Mouse (Mus musculus) forebrain, embryonic 12.5 days (tissue): Measurements from ENCODE around the gene Slc4a5. TPM values are rescaled to one million over a fixed set of nuclear protein-coding genes. Genes with fewer than 3 reads are reported as not detected.

ENCODE experiments used
- ATAC-seq: fragments of 200-750 bp; cut with Nextera tagmentation; 2 replicates; pipeline ENCODE4 v1.8.0; 2017; ENCODE audit warnings: moderate TSS enrichment; ENCODE audit not compliant: low FRiP score
- H3K27ac ChIP-seq: fragments of 300-500 bp; sonication (generic); 2 replicates; pipeline ENCODE4 v1.5.1; 2016; ENCODE audit warnings: mild to moderate bottlenecking
- H3K27me3 ChIP-seq: fragments of 300-500 bp; sonication (generic); 2 replicates; pipeline ENCODE4 v1.6.1; 2016; ENCODE audit warnings: mild to moderate bottlenecking
- H3K36me3 ChIP-seq: fragments of 300-500 bp; sonication (generic); replicated peaks from 2 replicates; pipeline ENCODE4 v1.6.1; 2016; ENCODE audit warnings: mild to moderate bottlenecking
- H3K4me1 ChIP-seq: fragments of 300-500 bp; sonication (generic); 2 replicates; pipeline ENCODE4 v1.6.1; 2016
- H3K4me2 ChIP-seq: fragments of 300-500 bp; sonication (generic); 2 replicates; pipeline ENCODE4 v1.6.1; 2016; ENCODE audit warnings: mild to moderate bottlenecking, moderate library complexity
- H3K4me3 ChIP-seq: fragments of 300-500 bp; sonication (generic); replicated peaks from 2 replicates; pipeline ENCODE4 v1.5.1; 2016; ENCODE audit warnings: mild to moderate bottlenecking
- H3K9ac ChIP-seq: fragments of 300-500 bp; sonication (generic); 2 replicates; pipeline ENCODE4 v1.6.1; 2016; ENCODE audit warnings: mild to moderate bottlenecking
- H3K9me3 ChIP-seq: fragments of 300-500 bp; sonication (generic); 2 replicates; pipeline ENCODE4 v1.6.1; 2016
- WGBS: fragments of 180-500 bp; shearing (Covaris S2); methylation state at CpG from one replicate; pipeline ENCODE4 v1.1.7; 2016; 5-methylcytosine and 5-hydroxymethylcytosine counted together
- polyA plus RNA-seq: library from polyadenylated mRNA; unstranded; fragments of >200 nt; fragmentation: Nextera tagmentation; extraction: Ambion mirVana; gene quantifications from 2 replicates; pipeline ENCODE4 v1.2.1, GENCODE M21; 2016

The Slc4a5 gene
- polyA plus RNA-seq, 1 experiment from 2014 or later = 0.24 TPM

DNA sequence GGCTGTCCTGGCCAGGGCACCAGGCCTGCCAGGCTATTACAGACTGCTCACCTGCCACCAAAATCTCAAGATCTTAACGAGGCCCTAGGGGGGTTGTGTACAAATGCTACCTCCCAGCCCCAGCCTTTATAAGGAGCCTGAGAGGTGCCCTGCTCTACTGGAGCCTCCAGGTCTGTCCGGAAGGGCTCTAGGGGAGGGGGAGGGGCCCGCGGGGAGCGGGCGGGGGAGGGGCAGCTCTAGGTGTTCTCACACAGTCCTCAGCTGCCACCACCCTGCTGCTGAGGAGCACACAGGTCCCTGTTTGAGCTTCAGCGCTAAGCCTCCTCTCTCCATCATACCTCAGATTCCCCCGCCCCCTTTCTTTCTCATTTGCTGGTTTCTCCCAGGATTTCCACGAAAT is 17.5 kb downstream of the Slc4a5 start:
- no peaks in the 10 kb centered on the region for H3K36me3 ChIP-seq
- peak overlapping the region; percentile 2; the same call in 1 of the 2 replicates for H3K4me3 ChIP-seq
- H3K4me1 ChIP-seq = peaks cover 19% of the 10 kb centered on the region
- peak; percentile 30; the same call in 1 of the 2 replicates for ATAC-seq
- under 1% methylated on average over 9 of the region's 9 CpGs for WGBS
- peak overlapping the region; percentile 38 for H3K4me2 ChIP-seq
- no peak overlapping the region for H3K27ac ChIP-seq
- H3K9ac ChIP-seq = no peak overlapping the region
- H3K9me3 ChIP-seq = no peaks in the 10 kb centered on the region
- H3K27me3 ChIP-seq = peaks cover 86% of the 10 kb centered on the region

- no peak overlapping the region for H3K4me2 ChIP-seq
- H3K27ac ChIP-seq = no peak overlapping the region
- no peaks in the 10 kb centered on the region for H3K4me1 ChIP-seq
- peaks cover 22% of the 10 kb centered on the region for H3K27me3 ChIP-seq
- 30% methylated on average over 10 of the region's 10 CpGs for WGBS
- H3K4me3 ChIP-seq = no peak overlapping the region
- H3K36me3 ChIP-seq = no peaks in the 10 kb centered on the region
- H3K9me3 ChIP-seq = no peaks in the 10 kb centered on the region
- no peak for ATAC-seq
- no peak overlapping the region for H3K9ac ChIP-seq
Measured at GRCm38 (mm10) chr6:83244422-83245061, 24.9 kb downstream of the Slc4a5 start.

GRCm38 (mm10) chr6:83245134-83245533 is 25.5 kb downstream of the Slc4a5 start:
- H3K36me3 ChIP-seq = no peaks in the 10 kb centered on the region
- no peaks in the 10 kb centered on the region for H3K9me3 ChIP-seq
- H3K4me3 ChIP-seq = no peak overlapping the region
- no peak overlapping the region for H3K9ac ChIP-seq
- no peak overlapping the region for H3K4me2 ChIP-seq
- H3K27ac ChIP-seq = no peak overlapping the region
- no peaks in the 10 kb centered on the region for H3K4me1 ChIP-seq
- 82% methylated on average over 6 of the region's 6 CpGs for whole genome bisulfite sequencing
- peaks cover 16% of the 10 kb centered on the region for H3K27me3 ChIP-seq
- ATAC-seq = no peak

DNA sequence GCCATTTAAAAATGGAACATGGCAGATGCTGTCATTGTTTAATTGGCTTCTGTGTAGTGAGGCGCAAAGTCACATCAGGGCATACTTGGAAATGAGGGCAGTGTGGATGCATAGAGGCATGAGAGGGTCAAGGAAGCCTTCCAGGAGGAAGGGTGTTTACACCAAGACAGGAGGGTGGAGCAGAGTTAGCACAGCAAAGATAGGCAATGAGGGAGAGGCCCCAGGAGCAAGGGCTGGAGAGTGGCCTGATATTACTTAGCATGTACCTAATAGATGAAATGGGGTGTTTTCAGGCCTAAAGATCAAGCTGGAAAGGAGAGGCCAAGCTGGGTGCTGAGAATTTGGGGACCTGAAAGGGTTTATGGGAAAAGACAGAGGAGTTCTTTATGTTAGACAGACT is 26.4 kb downstream of the Slc4a5 start:
- Histone ChIP-seq H3K4me3 (no peak overlapping the region), H3K4me1 (no peaks in the 10 kb centered on the region), H3K9me3 (no peaks in the 10 kb centered on the region), H3K9ac (no peak overlapping the region), H3K27me3 (peaks cover 8% of the 10 kb centered on the region; the same call in 1 of the 2 replicates), H3K36me3 (no peaks in the 10 kb centered on the region), H3K4me2 (no peak overlapping the region), H3K27ac (no peak overlapping the region)
- 97% methylated on average over 1 of the region's 1 CpGs for WGBS
- ATAC-seq = no peak

DNA sequence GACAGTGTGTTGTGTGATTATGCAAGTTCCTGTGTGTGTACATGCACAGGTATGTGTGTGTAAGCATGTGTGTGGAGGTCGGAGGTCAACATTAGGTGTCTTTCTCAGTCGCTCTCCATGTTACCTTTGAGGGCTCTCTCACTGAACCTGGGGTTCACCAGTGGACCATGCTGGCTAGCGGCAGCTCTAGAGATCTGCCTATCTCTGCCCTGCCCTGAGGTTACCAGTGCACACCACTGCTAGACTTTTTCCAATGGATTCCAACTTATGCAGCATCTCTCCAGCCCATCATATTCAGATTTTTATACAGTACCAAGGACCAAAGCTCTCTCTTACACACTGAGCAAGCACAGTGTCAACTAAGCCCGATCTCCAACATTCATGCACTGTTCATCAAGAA is 27.1 kb downstream of the Slc4a5 start:
- Histone ChIP-seq H3K36me3 (no peaks in the 10 kb centered on the region), H3K9me3 (no peaks in the 10 kb centered on the region), H3K9ac (no peak overlapping the region), H3K4me2 (no peak overlapping the region), H3K4me1 (no peaks in the 10 kb centered on the region), H3K27ac (no peak overlapping the region), H3K27me3 (peaks cover 6% of the 10 kb centered on the region; the same call in 1 of the 2 replicates), H3K4me3 (no peak overlapping the region)
- no peak for ATAC-seq
- WGBS = 95% methylated on average over 4 of the region's 4 CpGs

- H3K9me3 ChIP-seq = no peaks in the 10 kb centered on the region
- H3K4me2 ChIP-seq = no peak overlapping the region
- no peaks in the 10 kb centered on the region for H3K4me1 ChIP-seq
- H3K27me3 ChIP-seq = peaks cover 4% of the 10 kb centered on the region; the same call in 1 of the 2 replicates
- no peak for ATAC-seq
- H3K36me3 ChIP-seq = no peaks in the 10 kb centered on the region
- no peak overlapping the region for H3K9ac ChIP-seq
- H3K4me3 ChIP-seq = no peak overlapping the region
- WGBS = 86% methylated on average over 2 of the region's 2 CpGs
- H3K27ac ChIP-seq = no peak overlapping the region
Measured at GRCm38 (mm10) chr6:83247153-83247552, 27.5 kb downstream of the Slc4a5 start.

DNA sequence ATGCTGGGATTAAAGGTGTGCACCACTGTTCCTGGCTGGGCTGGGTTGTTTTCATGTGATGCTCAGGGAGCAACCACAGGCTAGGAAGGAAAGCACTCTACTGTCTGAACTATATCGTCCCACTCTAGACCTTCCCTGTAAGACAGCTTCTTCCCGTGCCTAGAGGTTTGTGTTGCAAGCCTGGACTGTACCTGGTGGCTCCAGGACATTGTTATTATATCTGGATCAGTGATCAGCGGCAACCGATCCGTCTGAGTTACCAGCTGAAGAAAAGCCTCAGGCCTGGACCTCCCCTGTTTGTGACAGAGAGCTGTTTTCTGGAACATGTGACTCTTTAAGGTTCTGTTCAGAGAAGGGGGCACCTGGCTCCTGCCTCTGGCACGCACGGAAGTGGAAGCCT is 34.6 kb downstream of the Slc4a5 start:
- H3K9me3 ChIP-seq = no peaks in the 10 kb centered on the region
- no peaks in the 10 kb centered on the region for H3K4me1 ChIP-seq
- 59% methylated on average over 7 of the region's 7 CpGs for WGBS
- no peak overlapping the region for H3K27ac ChIP-seq
- no peak for ATAC-seq
- no peak overlapping the region for H3K4me3 ChIP-seq
- no peaks in the 10 kb centered on the region for H3K36me3 ChIP-seq
- H3K27me3 ChIP-seq = peaks cover 9% of the 10 kb centered on the region; the same call in 1 of the 2 replicates
- H3K4me2 ChIP-seq = no peak overlapping the region
- no peak overlapping the region for H3K9ac ChIP-seq

- Histone ChIP-seq H3K36me3 (no peaks in the 10 kb centered on the region), H3K4me3 (no peak overlapping the region), H3K27ac (no peak overlapping the region), H3K9ac (no peak overlapping the region), H3K9me3 (no peaks in the 10 kb centered on the region), H3K4me1 (peaks cover 13% of the 10 kb centered on the region), H3K4me2 (no peak overlapping the region), H3K27me3 (peaks cover 6% of the 10 kb centered on the region; the same call in 1 of the 2 replicates)
- no peak for ATAC-seq
- WGBS = 83% methylated on average over 1 of the region's 1 CpGs
Measured at GRCm38 (mm10) chr6:83264516-83264915, 44.9 kb downstream of the Slc4a5 start.

GRCm38 (mm10) chr6:83265253-83265652 is 45.6 kb downstream of the Slc4a5 start:
- H3K9ac ChIP-seq = no peak overlapping the region
- H3K4me1 ChIP-seq = peaks cover 13% of the 10 kb centered on the region
- ATAC-seq = no peak
- H3K36me3 ChIP-seq = no peaks in the 10 kb centered on the region
- no peak overlapping the region for H3K4me2 ChIP-seq
- H3K27ac ChIP-seq = no peak overlapping the region
- H3K4me3 ChIP-seq = no peak overlapping the region
- peaks cover 6% of the 10 kb centered on the region; the same call in 1 of the 2 replicates for H3K27me3 ChIP-seq
- H3K9me3 ChIP-seq = no peaks in the 10 kb centered on the region

DNA sequence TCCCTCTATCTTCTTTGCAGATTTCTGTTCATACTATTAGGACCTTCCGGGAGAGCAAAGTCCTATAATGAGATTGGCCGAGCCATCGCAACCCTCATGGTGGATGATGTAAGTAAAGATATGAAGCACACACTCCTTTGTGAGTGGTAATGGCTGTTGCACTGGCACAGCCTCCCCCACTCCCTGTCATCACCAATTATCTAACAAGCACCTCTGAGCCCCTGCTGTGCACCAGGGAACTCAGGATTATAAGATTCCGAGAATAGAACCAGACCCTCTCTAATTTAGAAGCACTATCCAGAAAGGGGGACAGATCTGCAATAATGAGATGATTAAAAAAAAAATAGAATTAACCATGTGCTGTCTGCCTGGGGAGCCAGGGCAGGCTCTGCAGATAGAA is 46.0 kb downstream of the Slc4a5 start:
- peaks cover 6% of the 10 kb centered on the region; the same call in 1 of the 2 replicates for H3K27me3 ChIP-seq
- no peaks in the 10 kb centered on the region for H3K36me3 ChIP-seq
- WGBS = 80% methylated on average over 4 of the region's 4 CpGs
- no peak overlapping the region for H3K4me2 ChIP-seq
- H3K9ac ChIP-seq = no peak overlapping the region
- ATAC-seq = no peak
- H3K9me3 ChIP-seq = no peaks in the 10 kb centered on the region
- H3K4me1 ChIP-seq = peaks cover 9% of the 10 kb centered on the region
- H3K27ac ChIP-seq = no peak overlapping the region
- H3K4me3 ChIP-seq = no peak overlapping the region

DNA sequence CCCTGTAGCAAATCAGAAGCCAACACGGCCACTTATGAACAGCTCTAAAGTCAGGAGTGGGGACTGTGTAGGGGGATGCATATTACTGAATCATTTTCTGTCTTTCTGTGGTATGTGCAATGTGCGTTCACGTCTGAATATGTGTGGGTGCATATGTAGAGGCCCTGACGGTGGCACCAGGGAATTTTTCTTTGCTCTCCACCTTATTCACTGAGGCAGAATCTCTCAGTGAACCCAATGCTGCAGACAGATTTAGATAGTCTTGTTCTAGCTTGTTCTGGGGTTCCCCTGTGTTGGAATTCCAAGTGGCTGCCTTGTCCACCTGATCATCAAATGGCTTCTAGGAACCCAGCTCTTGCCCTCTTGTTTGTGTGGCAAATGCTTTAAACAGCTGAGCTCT is 48.0 kb downstream of the Slc4a5 start:
- no peak for ATAC-seq
- WGBS = 61% methylated on average over 4 of the region's 4 CpGs
- Histone ChIP-seq H3K4me3 (peak overlapping the region; percentile 47; the same call in 1 of the 2 replicates), H3K36me3 (no peaks in the 10 kb centered on the region), H3K27me3 (0 out of 2 replicates have a peak, but pooled peaks cover 4% of the 10 kb centered on the region), H3K4me2 (peak overlapping the region; percentile 52), H3K27ac (peak overlapping the region; percentile 65), H3K9me3 (no peaks in the 10 kb centered on the region), H3K9ac (0 out of 2 replicates have a peak overlapping the region, but pooled peaks have one; percentile 30), H3K4me1 (peaks cover 8% of the 10 kb centered on the region)

- Histone ChIP-seq H3K27ac (peak overlapping the region; percentile 85), H3K4me1 (peaks cover 8% of the 10 kb centered on the region), H3K9ac (peak overlapping the region; percentile 59; the same call in 1 of the 2 replicates), H3K27me3 (0 out of 2 replicates have a peak, but pooled peaks cover 4% of the 10 kb centered on the region), H3K9me3 (no peaks in the 10 kb centered on the region), H3K4me3 (peak overlapping the region; percentile 47), H3K36me3 (no peaks in the 10 kb centered on the region), H3K4me2 (peak overlapping the region; percentile 52)
- ATAC-seq = peak; percentile 95
- 2% methylated on average over 28 of the region's 28 CpGs for WGBS
Measured at GRCm38 (mm10) chr6:83268144-83269010, 48.7 kb downstream of the Slc4a5 start.
